Mouse (Mus musculus): ENCODE results near the gene Rnf11. TPM values are rescaled to one million over a fixed set of nuclear protein-coding genes. Genes with fewer than 3 reads are reported as not detected.

The Rnf11 gene
- polyA plus RNA-seq, 1 experiment from 2014 or later: 51.7 TPM

- H3K9me3 ChIP-seq (ENCODE audit: low read length): no peaks in the 10 kb centered on the region
- H3K4me2 ChIP-seq (replicated peaks; ENCODE audit: low read depth, low read length): no peak overlapping the region
- TF ChIP-seq CTCF (IDR thresholded peaks at IDR 0.05) (no peak), EP300 (IDR thresholded peaks at IDR 0.05) (no peak)
- no peak overlapping the region for H3K27ac ChIP-seq (ENCODE audit: low read length)
- no peak for DNase-seq (ENCODE audit: low spot score)
- no peaks in the 10 kb centered on the region for H3K27me3 ChIP-seq (replicated peaks; ENCODE audit: insufficient read depth, low read length)
- no peak overlapping the region for H3K4me3 ChIP-seq (ENCODE audit: low read depth, low read length)
- H3K4me1 ChIP-seq (ENCODE audit: insufficient read depth, low read depth, low read length): no peaks in the 10 kb centered on the region
- no peak for ATAC-seq
- WGBS: 48% methylated on average over 2 of the region's 2 CpGs
- H3K9ac ChIP-seq (replicated peaks; ENCODE audit: low read depth): no peak overlapping the region
- no peaks in the 10 kb centered on the region for H3K36me3 ChIP-seq (ENCODE audit: insufficient read depth, low read length)
These were observed 61.1 kb downstream of the Rnf11 start for GRCm38 (mm10) chr4:109423438-109423837.

GRCm38 (mm10) chr4:109422436-109422835 is 62.1 kb downstream of the Rnf11 start:
- no peaks in the 10 kb centered on the region for H3K36me3 ChIP-seq (ENCODE audit: insufficient read depth, low read length)
- H3K9me3 ChIP-seq (ENCODE audit: low read length): no peaks in the 10 kb centered on the region
- DNase-seq (ENCODE audit: low spot score) (no peak), ATAC-seq (no peak)
- 78% methylated on average over 6 of the region's 6 CpGs for WGBS
- no peak for TF ChIP-seq EP300 (IDR thresholded peaks at IDR 0.05)
- TF ChIP-seq CTCF (IDR thresholded peaks at IDR 0.05): no peak
- no peak overlapping the region for H3K4me3 ChIP-seq (ENCODE audit: low read depth, low read length)
- no peaks in the 10 kb centered on the region for H3K4me1 ChIP-seq (ENCODE audit: insufficient read depth, low read depth, low read length)
- no peak overlapping the region for H3K4me2 ChIP-seq (replicated peaks; ENCODE audit: low read depth, low read length)
- no peaks in the 10 kb centered on the region; the same call in 1 of the 2 replicates for H3K27me3 ChIP-seq (replicated peaks; ENCODE audit: insufficient read depth, low read length)
- no peak overlapping the region for H3K27ac ChIP-seq (ENCODE audit: low read length)
- H3K9ac ChIP-seq (replicated peaks; ENCODE audit: low read depth): no peak overlapping the region

- H3K27ac ChIP-seq (ENCODE audit: low read length): no peak overlapping the region
- DNase-seq (ENCODE audit: low spot score): peak; percentile 26
- WGBS: 56% methylated on average over 7 of the region's 7 CpGs
These were observed 62.9 kb downstream of the Rnf11 start for GRCm38 (mm10) chr4:109421608-109422007.

DNA sequence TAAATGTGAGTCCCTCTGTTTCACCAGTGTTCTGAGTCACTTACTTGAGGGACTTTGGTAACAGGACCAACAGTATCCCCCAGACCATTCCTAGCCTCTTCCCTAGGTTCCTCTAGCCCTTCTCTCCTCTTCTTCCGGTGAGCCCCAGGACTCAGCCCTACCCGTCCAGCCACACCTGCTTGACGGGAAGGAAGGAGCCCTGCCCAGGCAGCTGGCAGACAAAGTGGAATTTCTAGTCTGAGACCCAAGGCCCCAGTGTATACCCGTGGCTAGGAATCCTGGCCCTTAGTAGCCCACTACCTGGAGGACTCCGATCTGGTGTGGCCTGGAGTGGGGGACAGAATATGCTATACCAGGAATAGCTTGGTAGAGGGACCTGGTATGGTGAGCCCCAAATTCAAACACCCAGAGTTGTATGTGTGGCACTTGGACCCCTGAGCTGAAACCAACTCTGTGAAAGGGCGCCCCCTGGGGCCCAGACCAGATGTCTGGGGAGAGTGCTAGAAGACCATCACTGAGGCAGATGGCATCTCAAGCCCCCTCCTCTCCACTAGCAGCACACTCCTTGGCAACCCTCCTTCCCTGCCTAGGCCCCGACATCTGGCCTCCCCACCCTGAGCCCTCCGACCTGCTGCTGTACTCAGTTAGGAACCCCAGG is 64.3 kb downstream of the Rnf11 start:
- 61% methylated on average over 8 of the region's 8 CpGs for WGBS
- no peak overlapping the region for H3K9ac ChIP-seq (replicated peaks; ENCODE audit: low read depth)
- TF ChIP-seq EP300 (IDR thresholded peaks at IDR 0.05): no peak
- peak; percentile 52 for TF ChIP-seq CTCF (IDR thresholded peaks at IDR 0.05)
- H3K4me1 ChIP-seq (ENCODE audit: insufficient read depth, low read depth, low read length): no peaks in the 10 kb centered on the region
- DNase-seq (ENCODE audit: low spot score) (peak; percentile 43), ATAC-seq (peak; percentile 55)
- no peak overlapping the region for H3K4me3 ChIP-seq (ENCODE audit: low read depth, low read length)
- no peak overlapping the region for H3K4me2 ChIP-seq (replicated peaks; ENCODE audit: low read depth, low read length)
- H3K36me3 ChIP-seq (ENCODE audit: insufficient read depth, low read length): no peaks in the 10 kb centered on the region
- no peak overlapping the region for H3K27ac ChIP-seq (ENCODE audit: low read length)
- H3K27me3 ChIP-seq (replicated peaks; ENCODE audit: insufficient read depth, low read length): no peaks in the 10 kb centered on the region; the same call in 1 of the 2 replicates
- H3K9me3 ChIP-seq (ENCODE audit: low read length): no peaks in the 10 kb centered on the region

More at GRCm38 (mm10) chr4:109421608-109422007, 62.9 kb downstream of the Rnf11 start:
- TF ChIP-seq EP300 (IDR thresholded peaks at IDR 0.05) (no peak), CTCF (IDR thresholded peaks at IDR 0.05) (no peak)
- H3K9me3 ChIP-seq (ENCODE audit: low read length): no peaks in the 10 kb centered on the region
- no peaks in the 10 kb centered on the region for H3K4me1 ChIP-seq (ENCODE audit: insufficient read depth, low read depth, low read length)
- no peaks in the 10 kb centered on the region for H3K36me3 ChIP-seq (ENCODE audit: insufficient read depth, low read length)
- no peaks in the 10 kb centered on the region; the same call in 1 of the 2 replicates for H3K27me3 ChIP-seq (replicated peaks; ENCODE audit: insufficient read depth, low read length)
- H3K4me3 ChIP-seq (ENCODE audit: low read depth, low read length): no peak overlapping the region
- ATAC-seq: peak; percentile 43; the same call in 1 of the 2 replicates
- H3K4me2 ChIP-seq (replicated peaks; ENCODE audit: low read depth, low read length): no peak overlapping the region
- H3K9ac ChIP-seq (replicated peaks; ENCODE audit: low read depth): no peak overlapping the region

GRCm38 (mm10) chr4:109419563-109419962 is 65.0 kb downstream of the Rnf11 start:
- no peaks in the 10 kb centered on the region; the same call in 1 of the 2 replicates for H3K27me3 ChIP-seq (replicated peaks; ENCODE audit: insufficient read depth, low read length)
- H3K4me3 ChIP-seq (ENCODE audit: low read depth, low read length): no peak overlapping the region
- no peaks in the 10 kb centered on the region for H3K36me3 ChIP-seq (ENCODE audit: insufficient read depth, low read length)
- 88% methylated on average over 4 of the region's 4 CpGs for WGBS
- no peaks in the 10 kb centered on the region for H3K4me1 ChIP-seq (ENCODE audit: insufficient read depth, low read depth, low read length)
- H3K9ac ChIP-seq (replicated peaks; ENCODE audit: low read depth): no peak overlapping the region
- no peaks in the 10 kb centered on the region for H3K9me3 ChIP-seq (ENCODE audit: low read length)
- no peak overlapping the region for H3K4me2 ChIP-seq (replicated peaks; ENCODE audit: low read depth, low read length)
- TF ChIP-seq CTCF (IDR thresholded peaks at IDR 0.05) (no peak), EP300 (IDR thresholded peaks at IDR 0.05) (no peak)
- ATAC-seq: no peak
- no peak overlapping the region for H3K27ac ChIP-seq (ENCODE audit: low read length)
- no peak for DNase-seq (ENCODE audit: low spot score)

GRCm38 (mm10) chr4:109419017-109419416 is 65.5 kb downstream of the Rnf11 start:
- DNase-seq (ENCODE audit: low spot score): no peak
- WGBS: 26% methylated on average over 3 of the region's 3 CpGs
- ATAC-seq: no peak
- no peak overlapping the region for H3K4me3 ChIP-seq (ENCODE audit: low read depth, low read length)
- H3K27ac ChIP-seq (ENCODE audit: low read length): no peak overlapping the region
- TF ChIP-seq EP300 (IDR thresholded peaks at IDR 0.05) (no peak), CTCF (IDR thresholded peaks at IDR 0.05) (no peak)
- no peak overlapping the region for H3K9ac ChIP-seq (replicated peaks; ENCODE audit: low read depth)
- no peaks in the 10 kb centered on the region; the same call in 1 of the 2 replicates for H3K27me3 ChIP-seq (replicated peaks; ENCODE audit: insufficient read depth, low read length)
- no peaks in the 10 kb centered on the region for H3K4me1 ChIP-seq (ENCODE audit: insufficient read depth, low read depth, low read length)
- H3K36me3 ChIP-seq (ENCODE audit: insufficient read depth, low read length): no peaks in the 10 kb centered on the region
- H3K9me3 ChIP-seq (ENCODE audit: low read length): no peaks in the 10 kb centered on the region
- no peak overlapping the region for H3K4me2 ChIP-seq (replicated peaks; ENCODE audit: low read depth, low read length)
